In genomic region chr4:57717354-57717753, GRCm38 (mm10) we compare ENCODE assay signal across 7 mouse cellular contexts. TPM values are rescaled to one million over a fixed set of nuclear protein-coding genes. Genes with fewer than 3 reads are reported as not detected.
DNase-seq lines count a peak whose midpoint lies in the region; ATAC-seq and TF ChIP-seq lines count a peak whose summit lies in the region.

Akap2 (plus strand) TSS chr4:57717657.

- no peaks in the 10 kb centered on the region for H3K9me3 ChIP-seq in hindbrain, embryonic 15.5 days
- H3K9me3 ChIP-seq in midbrain, embryonic 16.5 days (replicated peaks; ENCODE audit: control insufficient read depth, low read length, poor library complexity, severe bottlenecking), result no peaks in the 10 kb centered on the region
- H3K9me3 ChIP-seq in liver, embryonic 11.5 days (ENCODE audit: control insufficient read depth, low read length), result no peaks in the 10 kb centered on the region

- H3K27me3 ChIP-seq in thymus, adult 2 months (ENCODE audit: control insufficient read depth, insufficient read depth, low read length), result no peaks in the 10 kb centered on the region
- H3K27me3 ChIP-seq in hindbrain, embryonic 15.5 days, result no peaks in the 10 kb centered on the region
- H3K27me3 ChIP-seq in midbrain, embryonic 16.5 days (ENCODE audit: control insufficient read depth, insufficient read depth, low read depth, low read length), result no peaks in the 10 kb centered on the region
- H3K27me3 ChIP-seq in liver, embryonic 11.5 days (replicated peaks; ENCODE audit: control insufficient read depth, insufficient read depth, low read length), result no peaks in the 10 kb centered on the region

- H3K4me2 ChIP-seq in hindbrain, embryonic 15.5 days, result no peak within 1 kb of the TSS
- no peak within 1 kb of the TSS for H3K4me2 ChIP-seq in midbrain, embryonic 16.5 days (ENCODE audit: low read length)
- H3K4me2 ChIP-seq in liver, embryonic 11.5 days, result no peak within 1 kb of the TSS

- no peak for TF ChIP-seq CTCF in thymus, adult 2 months (IDR thresholded peaks at IDR 0.05; ENCODE audit: borderline replicate concordance, control insufficient read depth, extremely low read depth, insufficient read depth, low read length, poor library complexity)

- no peak within 1 kb of the TSS for H3K4me3 ChIP-seq in thymus, adult 2 months (ENCODE audit: control insufficient read depth, insufficient read depth, low read length)
- H3K4me3 ChIP-seq in hindbrain, embryonic 15.5 days, result no peak within 1 kb of the TSS
- H3K4me3 ChIP-seq in midbrain, embryonic 16.5 days (ENCODE audit: low read depth, low read length), result no peak within 1 kb of the TSS
- H3K4me3 ChIP-seq in liver, embryonic 11.5 days (ENCODE audit: low read depth, low read length), result no peak within 1 kb of the TSS

- peaks cover 9% of the 10 kb centered on the region for H3K4me1 ChIP-seq in thymus, adult 2 months (replicated peaks; ENCODE audit: control insufficient read depth, insufficient read depth, low read length)
- H3K4me1 ChIP-seq in hindbrain, embryonic 15.5 days (replicated peaks), result peaks cover 7% of the 10 kb centered on the region; the same call in 1 of the 2 replicates
- peaks cover 13% of the 10 kb centered on the region; the same call in 1 of the 2 replicates for H3K4me1 ChIP-seq in midbrain, embryonic 16.5 days (ENCODE audit: control insufficient read depth, insufficient read depth, low read length)
- H3K4me1 ChIP-seq in liver, embryonic 11.5 days (replicated peaks; ENCODE audit: control insufficient read depth, insufficient read depth, low read length), result no peaks in the 10 kb centered on the region

- DNase-seq in thymus, adult 2 months, result no peak
- DNase-seq in thymus, postnatal 4 days, result no peak
- no peak for DNase-seq in gastrocnemius, postnatal 14 days
- no peak for DNase-seq in liver, embryonic 11.5 days (ENCODE audit: low spot score)
- no peak for DNase-seq in spleen, postnatal 4 days (ENCODE audit: low spot score in 2 of 2)

- TF ChIP-seq POLR2A in thymus, adult 2 months (IDR thresholded peaks at IDR 0.05; ENCODE audit: control insufficient read depth, extremely low read depth, insufficient read depth, low read length, poor library complexity), result no peak

- ATAC-seq in hindbrain, embryonic 15.5 days (ENCODE audit: low FRiP score, low read depth), result no peak
- ATAC-seq in midbrain, embryonic 16.5 days, result 0 out of 2 replicates have a peak, but pooled peaks have one; percentile 52
- ATAC-seq in liver, embryonic 11.5 days (replicated peaks; ENCODE audit: low FRiP score), result no peak

- no peak within 1 kb of the TSS for H3K9ac ChIP-seq in hindbrain, embryonic 15.5 days
- H3K9ac ChIP-seq in midbrain, embryonic 16.5 days (ENCODE audit: low read depth, low read length), result no peak within 1 kb of the TSS
- H3K9ac ChIP-seq in liver, embryonic 11.5 days (ENCODE audit: low read depth, low read length), result no peak within 1 kb of the TSS

- WGBS in thymus, adult 2 months, result 87% methylated on average over 9 of the region's 9 CpGs
- 77% methylated on average over 9 of the region's 9 CpGs for WGBS in hindbrain, embryonic 15.5 days
- 69% methylated on average over 9 of the region's 9 CpGs for WGBS in midbrain, embryonic 16.5 days
- 84% methylated on average over 9 of the region's 9 CpGs for WGBS in liver, embryonic 11.5 days

- no peaks in the 10 kb centered on the region for H3K36me3 ChIP-seq in thymus, adult 2 months (ENCODE audit: control insufficient read depth, insufficient read depth, low read length)
- no peaks in the 10 kb centered on the region for H3K36me3 ChIP-seq in hindbrain, embryonic 15.5 days
- no peaks in the 10 kb centered on the region for H3K36me3 ChIP-seq in midbrain, embryonic 16.5 days (ENCODE audit: control insufficient read depth, insufficient read depth, low read length)
- H3K36me3 ChIP-seq in liver, embryonic 11.5 days (ENCODE audit: control insufficient read depth, insufficient read depth, low read length), result no peaks in the 10 kb centered on the region

- intact Hi-C loops in gastrocnemius, postnatal 14 days (cut with DNase I; ENCODE audit: low total_unique reads), result no loop called here

- no peak within 1 kb of the TSS; the same call in 1 of the 2 replicates for H3K27ac ChIP-seq in thymus, adult 2 months (ENCODE audit: control insufficient read depth, insufficient read depth, low read length)
- no peak within 1 kb of the TSS for H3K27ac ChIP-seq in hindbrain, embryonic 15.5 days (replicated peaks)
- no peak within 1 kb of the TSS for H3K27ac ChIP-seq in midbrain, embryonic 16.5 days (ENCODE audit: low read length)
- no peak within 1 kb of the TSS for H3K27ac ChIP-seq in liver, embryonic 11.5 days (ENCODE audit: low read depth, low read length)

RNA-seq across cellular contexts. Expression of gene Akap2, which starts in this region (rescaled TPM):
- 99.2 and 117 TPM in 2 replicates for polyA plus RNA-seq in thymus, adult 2 months (2012; rRNA removed)
- 10 to 100 TPM; 36.1 to 37.1 TPM for total RNA-seq in gastrocnemius, postnatal 14 days (2021)
- 11.4 and 12.2 TPM in 2 replicates for polyA plus RNA-seq in hindbrain, embryonic 15.5 days (2015; fragmentation: Nextera tagmentation; extraction: Ambion mirVana)
- polyA plus RNA-seq in midbrain, embryonic 16.5 days (2015; fragmentation: Nextera tagmentation; extraction: Ambion mirVana), result 10.5 and 12.4 TPM in 2 replicates
- polyA plus RNA-seq in liver, embryonic 11.5 days (2014; fragmentation: Nextera tagmentation; extraction: Ambion mirVana), result 4.8 and 5.6 TPM in 2 replicates
